Mouse (Mus musculus): Measurements from ENCODE around the gene Chst11.

DNA sequence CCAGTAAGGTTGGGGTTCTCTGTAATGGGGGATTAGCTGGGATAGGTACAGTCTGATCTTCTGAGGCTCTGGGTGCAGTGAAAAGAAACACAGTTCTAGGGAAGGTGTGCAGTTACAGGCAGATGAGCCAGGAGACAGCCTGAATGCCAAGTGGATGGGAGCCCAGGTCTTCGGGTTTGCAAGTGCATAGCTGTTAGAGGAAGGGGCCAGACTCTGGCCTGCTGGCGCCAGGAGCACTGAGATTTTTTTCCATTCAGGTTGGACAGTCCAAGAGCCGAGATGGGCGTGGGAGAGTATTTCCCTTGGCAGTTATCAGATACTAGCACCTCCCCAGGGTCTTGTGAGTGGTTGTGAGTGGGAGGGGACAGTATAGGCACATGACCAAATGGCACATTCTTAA, 71.6 kb downstream of the Chst11 start:
- TF ChIP-seq POLR2A (IDR thresholded peaks at IDR 0.05; ENCODE audit: insufficient read depth, low read depth, low read length): no peak
- TF ChIP-seq CTCF (IDR thresholded peaks at IDR 0.05): no peak
- no peak for TF ChIP-seq EP300 (IDR thresholded peaks at IDR 0.05; ENCODE audit: insufficient read depth, low read depth, low read length)
